ENCODE assay signal across 35 mouse cellular contexts in genomic region chrX:159503181-159503580, GRCm38 (mm10).
"Had no signal": no experiment of that assay in that cellular context is flagged by ENCODE, and none has a peak within 500 bp of the region (broad histone marks: within the 10 kb centered on the region; RNA-seq: fewer than 3 reads in every experiment).

No protein-coding gene starts in this region.

- H3K27me3 ChIP-seq: heart, embryonic 12.5 days; heart, embryonic 13.5 days; heart, embryonic 15.5 days; hindbrain, embryonic 12.5 days; hindbrain, embryonic 13.5 days; hindbrain, embryonic 15.5 days; intestine, embryonic 15.5 days had no signal

- H3K4me1 ChIP-seq: heart, embryonic 12.5 days; heart, embryonic 13.5 days; heart, embryonic 15.5 days; hindbrain, embryonic 10.5 days; hindbrain, embryonic 12.5 days; hindbrain, embryonic 13.5 days; hindbrain, embryonic 15.5 days; intestine, embryonic 15.5 days; kidney, embryonic 15.5 days had no signal

- H3K4me2 ChIP-seq: heart, embryonic 11.5 days; heart, embryonic 12.5 days; heart, embryonic 13.5 days; heart, embryonic 15.5 days; hindbrain, embryonic 12.5 days; hindbrain, embryonic 13.5 days; hindbrain, embryonic 14.5 days; hindbrain, embryonic 15.5 days; intestine, embryonic 15.5 days; kidney, embryonic 15.5 days had no signal

- H3K36me3 ChIP-seq: heart, embryonic 12.5 days; heart, embryonic 13.5 days; heart, embryonic 15.5 days; hindbrain, embryonic 10.5 days; hindbrain, embryonic 12.5 days; hindbrain, embryonic 13.5 days; hindbrain, embryonic 15.5 days; intestine, embryonic 15.5 days; kidney, embryonic 15.5 days had no signal

- H3K4me3 ChIP-seq: heart, embryonic 12.5 days; heart, embryonic 13.5 days; heart, embryonic 15.5 days; hindbrain, embryonic 10.5 days; hindbrain, embryonic 12.5 days; hindbrain, embryonic 13.5 days; hindbrain, embryonic 15.5 days; intestine, embryonic 15.5 days; kidney, embryonic 15.5 days; layer of hippocampus, adult 2 months; left cerebral cortex, adult 2 months had no signal

- H3K27ac ChIP-seq: heart, embryonic 13.5 days; heart, embryonic 15.5 days; hindbrain, embryonic 10.5 days; hindbrain, embryonic 12.5 days; hindbrain, embryonic 13.5 days; hindbrain, embryonic 14.5 days; hindbrain, embryonic 15.5 days; hindbrain, postnatal 0 days; intestine, embryonic 15.5 days; kidney, embryonic 15.5 days; kidney, postnatal 0 days; layer of hippocampus, adult 2 months; left cerebral cortex, adult 2 months had no signal

- H3K9me3 ChIP-seq: heart, embryonic 12.5 days; heart, embryonic 13.5 days; heart, embryonic 15.5 days; hindbrain, embryonic 10.5 days; hindbrain, embryonic 12.5 days; hindbrain, embryonic 13.5 days; hindbrain, embryonic 15.5 days; intestine, embryonic 15.5 days; kidney, embryonic 15.5 days had no signal

- DNase-seq: heart, postnatal 10 days; heart, postnatal 14 days; heart, postnatal 36 days; heart, postnatal 4 days; kidney, adult 11 months; kidney, adult 18-20 months; kidney, adult 2 months; kidney, adult 8-10 months; kidney, adult 9 months; kidney, postnatal 10 days; kidney, postnatal 14 days; kidney, postnatal 25 days; kidney, postnatal 36 days; kidney, postnatal 4 days; layer of hippocampus, adult 9-11 months; layer of hippocampus, postnatal 36 days had no signal

- H3K9ac ChIP-seq: heart, embryonic 12.5 days; heart, embryonic 13.5 days; heart, embryonic 15.5 days; hindbrain, embryonic 12.5 days; hindbrain, embryonic 13.5 days; hindbrain, embryonic 14.5 days; hindbrain, embryonic 15.5 days; intestine, embryonic 15.5 days; kidney, embryonic 15.5 days had no signal

- ATAC-seq: hindbrain, embryonic 16.5 days; hindbrain, postnatal 0 days; inflammation-experienced regulatory T-cells, adult 6 months; intestine, embryonic 15.5 days; intestine, embryonic 16.5 days; intestine, postnatal 0 days had no signal
